Mouse (Mus musculus) CD4-positive, CD25-positive, alpha-beta regulatory T cell, adult 2 months (primary cell): Measurements from ENCODE around the gene Pigm.

ENCODE experiments used
- DNase-seq: peaks from one replicate; pipeline ENCODE4 v3.0.0-alpha.2; 2012; ENCODE audit warnings: low read depth, low spot score

Gene Pigm

DNA sequence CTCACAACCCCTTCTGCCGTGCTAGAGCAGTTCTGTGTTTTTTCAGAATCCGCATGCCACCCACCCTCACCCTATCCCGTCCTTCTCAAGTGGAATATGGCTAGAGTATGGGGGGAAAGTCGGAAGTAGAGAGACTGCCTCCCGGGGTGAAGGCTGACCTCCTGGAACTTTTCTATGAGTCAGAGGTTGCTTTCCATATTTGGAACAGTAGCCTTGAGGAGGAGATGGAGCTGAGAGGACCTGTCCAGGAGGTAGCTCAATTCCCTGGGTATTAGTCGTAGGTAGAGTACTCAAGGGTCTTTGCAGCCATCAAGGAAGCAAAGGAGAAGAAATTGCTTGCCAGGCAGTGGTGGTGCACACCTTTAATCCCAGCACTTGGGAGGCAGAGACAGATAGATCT is 24.3 kb upstream of the Pigm start:
- no peak for DNase-seq

GRCm38 (mm10) chr1:172352453-172352852 is 23.9 kb upstream of the Pigm start:
- DNase-seq: no peak

DNA sequence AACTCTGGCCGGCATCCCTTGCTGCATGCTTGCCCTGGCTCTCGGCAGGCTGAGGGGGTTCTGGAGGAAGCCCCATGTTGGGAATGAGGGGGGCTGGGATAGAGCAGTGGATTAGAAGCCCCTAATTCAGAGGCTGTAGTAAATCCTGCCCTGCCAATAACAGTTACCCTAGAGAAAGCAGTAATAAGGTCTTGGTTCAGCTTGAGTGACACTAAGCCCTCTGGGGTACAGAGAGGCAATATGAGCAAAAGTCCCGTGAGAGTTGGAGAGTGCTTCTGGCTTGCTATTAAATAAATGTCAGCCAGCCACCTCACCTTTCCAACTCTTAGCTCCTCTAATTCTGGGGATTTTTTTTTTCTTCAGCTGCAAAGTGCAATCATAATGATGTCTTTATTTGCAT is 21.0 kb upstream of the Pigm start:
- DNase-seq: no peak

- peak; percentile 78 for DNase-seq
These were observed 18.8 kb upstream of the Pigm start for GRCm38 (mm10) chr1:172357550-172357949.

- no peak for DNase-seq
These were observed 18.0 kb upstream of the Pigm start for GRCm38 (mm10) chr1:172358341-172358740.

DNA sequence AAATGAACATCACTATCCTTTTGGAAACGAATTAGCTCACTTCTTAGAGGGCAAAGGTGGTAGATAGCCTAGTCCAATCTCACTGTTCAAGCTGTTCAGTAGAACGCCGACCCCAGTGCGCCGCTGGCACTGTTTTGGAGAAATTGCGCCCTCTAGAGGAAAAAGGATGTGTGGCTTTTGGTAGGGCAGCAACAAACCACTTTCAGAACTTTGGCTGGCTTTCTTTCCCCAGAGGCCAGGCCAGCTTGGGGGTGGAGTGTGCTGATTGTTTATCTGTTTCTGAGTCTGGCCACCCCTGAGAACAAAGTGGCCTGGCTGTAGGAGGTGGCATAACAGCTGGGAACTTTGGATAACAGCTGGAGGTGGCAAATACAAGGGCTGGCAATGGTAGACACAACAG is 11.7 kb upstream of the Pigm start:
- peak; percentile 59 for DNase-seq

- DNase-seq: peak; percentile 90
These were observed 7.5 kb upstream of the Pigm start for GRCm38 (mm10) chr1:172368768-172369418.

- DNase-seq: peak; percentile 71
These were observed 562 bp downstream of the Pigm start for GRCm38 (mm10) chr1:172376758-172377458.

DNA sequence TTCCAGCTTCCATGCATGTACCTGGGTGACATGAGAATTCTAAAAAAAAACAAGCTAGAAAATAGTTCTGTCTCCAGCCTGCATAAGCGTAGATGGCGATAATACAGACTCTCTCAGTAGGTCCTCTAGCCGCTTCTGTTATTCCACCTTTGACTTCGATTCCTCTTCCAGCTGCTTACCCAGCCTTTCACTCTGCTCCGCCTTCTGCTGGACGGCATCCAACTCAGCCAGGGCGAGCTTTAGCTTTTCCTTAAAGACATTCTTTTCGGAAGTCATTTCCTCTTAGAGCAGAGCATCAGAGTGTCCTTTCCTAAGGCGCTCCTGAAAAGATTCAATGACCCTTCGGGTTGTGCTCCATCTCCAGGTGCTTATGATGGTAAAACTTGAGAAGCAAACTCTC is 3.7 kb downstream of the Pigm start:
- DNase-seq: no peak

GRCm38 (mm10) chr1:172382090-172382489 is 5.7 kb downstream of the Pigm start:
- DNase-seq: no peak

DNA sequence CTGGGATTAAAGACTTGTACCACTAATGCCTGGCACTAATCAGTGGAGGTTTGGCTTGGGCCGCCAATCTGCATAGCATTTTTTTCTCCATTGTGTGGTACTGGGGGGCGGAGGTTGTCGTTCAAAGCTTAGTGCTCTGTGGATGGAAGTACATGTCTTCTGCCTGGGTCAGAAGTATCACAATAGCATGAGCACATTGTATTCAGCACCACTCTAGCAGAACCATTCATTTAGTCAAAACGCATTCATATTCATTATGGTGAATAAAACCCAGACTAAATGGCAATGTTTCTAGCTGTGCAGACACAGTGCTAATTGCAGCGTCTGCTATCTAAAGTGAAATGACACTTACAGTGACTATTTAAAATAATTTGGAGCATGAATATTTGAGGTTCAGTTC is 10.9 kb downstream of the Pigm start:
- no peak for DNase-seq

GRCm38 (mm10) chr1:172390769-172391168 is 14.4 kb downstream of the Pigm start:
- peak; percentile 49 for DNase-seq

DNA sequence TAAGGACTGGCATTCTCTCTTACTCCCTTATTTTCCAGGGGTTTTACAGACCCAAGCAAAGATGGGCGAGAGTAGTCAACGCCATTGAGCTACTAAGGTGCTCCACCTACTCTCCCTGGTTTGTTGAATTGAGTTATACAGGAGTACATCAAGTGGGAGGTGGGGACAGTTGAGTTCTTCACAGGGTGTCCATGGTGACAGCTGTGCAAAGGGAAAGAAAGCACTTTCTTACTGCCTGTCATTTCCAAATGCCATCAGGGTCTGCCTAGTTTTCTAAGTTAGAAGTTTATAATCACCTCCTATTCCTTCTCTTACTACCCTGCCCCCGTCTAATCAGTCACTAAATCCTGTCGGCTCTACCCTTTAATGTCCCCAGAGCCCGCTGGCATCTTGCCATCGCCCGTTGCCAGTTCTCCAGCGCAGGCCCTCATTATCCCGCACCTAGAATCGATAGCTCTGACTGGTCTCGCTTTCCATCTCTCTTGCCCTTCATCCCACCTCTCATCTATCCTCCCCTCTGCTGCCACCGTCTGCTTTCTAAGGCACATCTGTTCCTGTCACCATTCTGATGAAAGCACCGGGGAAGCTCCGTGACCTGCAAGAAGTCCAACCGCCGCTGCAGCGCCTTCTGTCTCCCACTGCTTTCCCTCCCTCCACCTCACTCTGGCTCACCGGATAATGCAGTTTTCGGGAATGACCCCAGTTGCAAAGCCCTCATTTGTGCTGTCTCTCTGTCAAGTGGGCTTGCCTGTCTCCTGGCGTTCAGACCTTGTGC is 15.6 kb downstream of the Pigm start:
- no peak for DNase-seq

GRCm38 (mm10) chr1:172392643-172393170 is 16.4 kb downstream of the Pigm start:
- DNase-seq: no peak

DNA sequence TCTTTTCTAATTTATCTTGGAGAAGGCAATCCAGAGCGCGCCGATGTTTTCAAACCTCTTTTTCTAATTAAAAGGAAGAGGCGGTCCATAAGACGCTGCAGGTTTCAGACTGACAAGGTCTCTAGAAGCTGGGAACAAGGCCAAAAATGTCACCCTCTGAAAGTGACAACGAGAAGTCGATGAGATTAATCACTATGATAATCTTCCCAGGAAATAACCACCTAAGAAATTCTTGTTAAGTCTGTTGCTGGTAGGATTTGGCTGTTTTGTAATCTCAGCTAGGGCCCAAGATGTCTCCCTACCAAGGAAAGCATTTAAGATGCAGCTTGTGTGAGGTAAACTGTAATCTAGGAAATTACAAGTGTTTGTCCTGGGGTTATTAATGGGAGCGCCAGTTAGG is 17.4 kb downstream of the Pigm start:
- DNase-seq: no peak

DNA sequence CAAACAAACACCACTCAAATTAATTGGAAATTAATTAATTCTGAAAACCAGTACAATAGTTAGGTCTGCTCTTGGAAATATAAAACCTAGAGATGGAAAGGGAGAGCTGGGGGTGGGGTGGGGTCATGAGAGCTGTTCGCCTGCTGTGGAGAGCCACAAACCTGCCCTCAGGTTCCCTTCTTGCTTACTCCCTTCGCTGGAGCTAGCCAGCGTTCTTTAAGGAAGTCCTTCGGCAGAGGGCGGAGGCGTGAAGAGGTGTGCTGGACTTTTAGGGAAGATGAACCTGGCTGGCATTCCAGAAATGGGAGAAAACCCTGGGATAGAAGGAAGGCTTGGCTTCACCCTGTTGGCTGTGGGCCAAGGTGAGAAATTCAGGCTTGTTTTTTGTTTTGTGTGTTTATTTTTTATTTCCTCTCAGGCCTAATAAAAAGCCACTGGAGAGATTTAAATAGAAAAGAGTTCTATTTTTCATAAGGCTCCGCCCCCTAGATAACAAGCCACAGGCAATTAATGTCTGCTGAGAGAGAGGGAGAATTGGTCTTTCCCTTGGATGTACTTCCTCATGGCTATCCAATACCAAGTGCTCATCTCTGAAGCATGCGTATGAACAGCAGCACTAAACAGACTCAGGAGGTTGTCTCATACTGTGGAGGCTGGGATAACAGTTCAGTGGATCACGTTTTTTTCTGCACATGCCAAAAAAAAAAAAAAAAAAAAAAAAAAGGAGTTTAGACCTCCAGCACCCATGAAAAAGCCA is 20.8 kb downstream of the Pigm start:
- no peak for DNase-seq

- no peak for DNase-seq
These were observed 29.8 kb downstream of the Pigm start for GRCm38 (mm10) chr1:172406077-172406706.

DNA sequence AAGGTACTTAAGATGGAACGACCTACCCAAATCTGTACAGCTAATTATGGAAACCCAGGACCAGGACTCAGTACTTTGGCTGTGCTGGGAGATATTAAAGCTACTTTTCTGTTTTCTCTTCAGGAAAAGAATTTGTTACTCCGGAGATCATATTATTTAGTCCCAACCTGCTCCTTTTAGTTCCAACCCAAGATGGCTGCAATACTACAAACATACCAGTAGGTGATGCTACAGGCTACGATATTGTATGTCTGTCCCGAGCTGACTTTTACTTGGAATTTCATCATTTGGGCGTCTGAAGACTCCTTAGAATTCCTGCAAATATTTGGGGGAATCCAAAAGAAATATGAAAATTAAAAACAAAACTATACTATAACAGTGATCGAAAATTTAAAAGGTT is 32.6 kb downstream of the Pigm start:
- DNase-seq: peak; percentile 64

GRCm38 (mm10) chr1:172409431-172409830 is 33.1 kb downstream of the Pigm start:
- DNase-seq: peak; percentile 8

- DNase-seq: peak; percentile 77
These were observed 34.5 kb downstream of the Pigm start for GRCm38 (mm10) chr1:172410806-172411205.

- peak; percentile 84 for DNase-seq
These were observed 35.9 kb downstream of the Pigm start for GRCm38 (mm10) chr1:172412204-172412603.
